Mouse (Mus musculus): Measurements from ENCODE around the gene Ggt5. TPM values are rescaled to one million over a fixed set of nuclear protein-coding genes. Genes with fewer than 3 reads are reported as not detected.

Gene Ggt5
- total RNA-seq, 1 experiment, result 0.36 TPM

DNA sequence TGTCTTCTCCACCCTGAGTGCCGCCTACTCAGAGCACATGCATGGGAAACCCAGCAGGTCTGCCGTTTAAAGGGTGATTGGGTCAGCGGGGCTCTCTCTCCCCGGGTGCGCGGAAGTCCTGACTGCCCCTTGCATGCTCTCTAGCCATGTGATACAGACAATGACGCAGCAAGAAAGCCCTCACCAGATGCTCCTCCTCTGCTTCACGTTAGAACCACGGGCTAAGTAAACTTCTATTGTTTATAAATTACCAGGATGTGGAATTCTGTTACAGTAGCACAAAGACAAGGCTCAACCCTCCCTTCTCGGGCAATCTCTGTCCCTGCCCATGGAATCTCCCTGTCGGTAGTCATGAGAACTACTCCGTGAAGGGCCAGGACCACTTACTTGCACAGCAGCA is 38.0 kb upstream of the Ggt5 start:
- TF ChIP-seq MAFK (IDR thresholded peaks at IDR 0.05; ENCODE audit: insufficient read depth, low read depth, low read length), result peak; percentile 71; the same call in 1 of the 2 replicates
- no peak for TF ChIP-seq CHD2 (IDR thresholded peaks at IDR 0.05; ENCODE audit: low read depth, low read length)
- TF ChIP-seq HCFC1 (IDR thresholded peaks at IDR 0.05; ENCODE audit: borderline replicate concordance, insufficient read depth, low read length), result no peak
- Histone ChIP-seq H3K4me3 (ENCODE audit: insufficient read depth in 1 of 2, low read depth in 1 of 2, low read length in 2 of 2, poor library complexity in 1 of 2, severe bottlenecking in 1 of 2) (0 out of 4 replicates have a peak overlapping the region, but pooled peaks of 1 of the 2 experiments have one; percentile 19), H3K9ac (ENCODE audit: insufficient read depth, low read depth, low read length, poor library complexity, severe bottlenecking) (no peak overlapping the region), H3K9me3 (ENCODE audit: control insufficient read depth, insufficient read depth, low read depth, low read length) (no peaks in the 10 kb centered on the region), H3K4me1 (ENCODE audit: control insufficient read depth in 2 of 2, insufficient read depth in 2 of 2, low read length in 2 of 2, poor library complexity in 1 of 2) (peaks cover 2 to 13% of the 10 kb centered on the region in 2 experiments; a peak in 2 of 4 replicates), H3K36me3 (ENCODE audit: control insufficient read depth, insufficient read depth, low read length, poor library complexity, severe bottlenecking) (no peaks in the 10 kb centered on the region), H3K27ac (ENCODE audit: insufficient read depth, low read depth, low read length, poor library complexity, severe bottlenecking) (no peak overlapping the region)
- no peak for DNase-seq (ENCODE audit: low read depth, low spot score)
- in situ Hi-C loops (cut with MboI; ENCODE audit: low sequenced_read_pairs in 2 of 2, unreplicated experiment in 2 of 2), result no loop called here

DNA sequence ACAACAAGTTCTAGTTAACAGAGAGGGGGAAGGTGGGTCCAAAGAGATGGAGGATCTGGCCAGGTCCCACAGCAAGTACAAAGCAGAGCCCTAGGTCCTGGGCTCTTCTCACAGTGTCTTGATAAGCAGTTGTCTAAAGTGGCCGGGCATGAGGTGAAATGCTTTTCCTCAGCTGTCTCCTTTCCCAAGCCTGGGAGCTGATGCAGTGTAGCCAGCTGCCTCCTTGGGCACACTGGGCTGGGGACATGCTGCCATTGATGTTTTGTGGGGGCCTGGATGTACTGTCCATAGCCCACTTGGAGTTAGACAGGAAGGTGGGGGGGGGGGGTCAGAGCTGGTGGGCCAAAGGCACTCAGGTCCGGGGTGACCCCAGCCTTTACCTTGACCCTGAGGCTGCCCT is 37.0 kb upstream of the Ggt5 start:
- H3K36me3 ChIP-seq (ENCODE audit: control insufficient read depth, insufficient read depth, low read length, poor library complexity, severe bottlenecking), result no peaks in the 10 kb centered on the region
- H3K4me3 ChIP-seq (ENCODE audit: insufficient read depth in 1 of 2, low read depth in 1 of 2, low read length in 2 of 2, poor library complexity in 1 of 2, severe bottlenecking in 1 of 2), result no peak overlapping the region
- H3K4me1 ChIP-seq (ENCODE audit: control insufficient read depth in 2 of 2, insufficient read depth in 2 of 2, low read length in 2 of 2, poor library complexity in 1 of 2), result peaks cover 2 to 13% of the 10 kb centered on the region in 2 experiments; a peak in 2 of 4 replicates
- H3K9ac ChIP-seq (ENCODE audit: insufficient read depth, low read depth, low read length, poor library complexity, severe bottlenecking), result no peak overlapping the region
- no peak overlapping the region for H3K27ac ChIP-seq (ENCODE audit: insufficient read depth, low read depth, low read length, poor library complexity, severe bottlenecking)
- no peak for TF ChIP-seq CHD2 (IDR thresholded peaks at IDR 0.05; ENCODE audit: low read depth, low read length)
- no peak for TF ChIP-seq HCFC1 (IDR thresholded peaks at IDR 0.05; ENCODE audit: borderline replicate concordance, insufficient read depth, low read length)
- TF ChIP-seq MAFK (IDR thresholded peaks at IDR 0.05; ENCODE audit: insufficient read depth, low read depth, low read length), result no peak
- no peak for TF ChIP-seq ZNF384 (IDR thresholded peaks at IDR 0.05; ENCODE audit: low read depth, low read length)
- TF ChIP-seq ZC3H11A (IDR thresholded peaks at IDR 0.05; ENCODE audit: borderline replicate concordance, low read depth, low read length), result no peak
- DNase-seq (ENCODE audit: low read depth, low spot score), result no peak
- in situ Hi-C loops (cut with MboI; ENCODE audit: low sequenced_read_pairs in 2 of 2, unreplicated experiment in 2 of 2), result no loop called here
- H3K9me3 ChIP-seq (ENCODE audit: control insufficient read depth, insufficient read depth, low read depth, low read length), result no peaks in the 10 kb centered on the region

DNA sequence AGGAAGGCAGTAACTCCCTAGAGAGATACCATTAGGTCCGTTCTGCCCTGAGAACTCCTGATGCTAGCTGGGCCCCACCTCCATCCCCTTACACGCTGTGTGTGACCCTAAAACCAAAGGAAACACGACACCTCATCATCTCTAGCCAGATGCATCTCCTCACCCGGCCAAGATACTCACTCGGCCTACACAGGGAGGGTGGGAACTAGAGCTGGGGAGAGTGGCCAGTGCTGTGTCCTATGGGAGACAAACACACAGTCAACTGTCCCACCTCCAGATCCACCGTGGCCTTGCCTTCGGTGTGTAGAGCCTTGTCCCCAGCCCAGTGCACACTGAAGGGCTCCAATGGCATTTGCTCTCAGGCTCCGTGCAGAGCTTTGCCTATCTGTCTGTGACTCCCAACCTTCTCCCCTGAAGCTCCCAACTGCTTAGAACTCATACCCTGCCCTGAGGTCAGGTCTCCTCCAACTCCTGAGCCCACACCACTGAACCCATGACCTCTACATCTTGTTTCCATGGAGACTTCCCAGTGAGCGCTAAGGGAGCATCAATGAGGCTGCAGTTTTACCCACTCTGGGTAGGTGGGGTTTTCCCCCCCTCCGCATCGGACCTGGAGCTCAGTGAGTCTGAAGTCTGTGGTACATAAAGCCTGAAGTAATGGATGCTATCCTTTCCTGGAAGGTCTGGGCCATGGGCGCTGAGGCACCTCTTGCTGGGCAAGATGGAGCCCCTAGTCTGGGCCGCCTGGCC is 36.3 kb upstream of the Ggt5 start:
- in situ Hi-C loops (cut with MboI; ENCODE audit: low sequenced_read_pairs in 2 of 2, unreplicated experiment in 2 of 2), result no loop called here
- no peak overlapping the region for H3K4me3 ChIP-seq (ENCODE audit: insufficient read depth in 1 of 2, low read depth in 1 of 2, low read length in 2 of 2, poor library complexity in 1 of 2, severe bottlenecking in 1 of 2)
- no peaks in the 10 kb centered on the region for H3K36me3 ChIP-seq (ENCODE audit: control insufficient read depth, insufficient read depth, low read length, poor library complexity, severe bottlenecking)
- no peak overlapping the region for H3K27ac ChIP-seq (ENCODE audit: insufficient read depth, low read depth, low read length, poor library complexity, severe bottlenecking)
- TF ChIP-seq HCFC1 (IDR thresholded peaks at IDR 0.05; ENCODE audit: borderline replicate concordance, insufficient read depth, low read length) (no peak), ZC3H11A (IDR thresholded peaks at IDR 0.05; ENCODE audit: borderline replicate concordance, low read depth, low read length) (no peak), ZNF384 (IDR thresholded peaks at IDR 0.05; ENCODE audit: low read depth, low read length) (no peak)
- H3K9me3 ChIP-seq (ENCODE audit: control insufficient read depth, insufficient read depth, low read depth, low read length), result no peaks in the 10 kb centered on the region
- no peak for DNase-seq (ENCODE audit: low read depth, low spot score)
- no peak overlapping the region for H3K9ac ChIP-seq (ENCODE audit: insufficient read depth, low read depth, low read length, poor library complexity, severe bottlenecking)
- H3K4me1 ChIP-seq (ENCODE audit: control insufficient read depth in 2 of 2, insufficient read depth in 2 of 2, low read length in 2 of 2, poor library complexity in 1 of 2), result peaks cover 2 to 13% of the 10 kb centered on the region in 2 experiments; a peak in 2 of 4 replicates

DNA sequence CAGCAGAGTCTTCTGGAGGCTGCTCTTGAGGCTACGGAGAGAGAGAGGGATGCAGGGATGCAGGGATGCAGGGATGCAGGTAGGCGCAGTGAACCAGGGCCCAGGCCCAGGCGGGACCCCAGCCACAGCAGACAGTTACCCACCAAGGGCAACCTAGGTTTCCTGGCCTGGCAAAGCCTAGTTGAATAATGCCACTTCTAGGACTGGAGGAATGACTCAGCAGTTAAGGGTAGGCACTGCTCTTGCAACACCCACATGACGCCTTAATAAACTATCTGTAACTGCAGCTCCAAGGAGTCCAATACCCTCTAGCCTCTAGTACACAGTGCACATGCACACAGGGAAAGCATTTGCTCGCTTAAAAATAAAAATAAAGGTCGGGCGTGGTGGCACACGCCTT is 35.0 kb upstream of the Ggt5 start:
- H3K4me1 ChIP-seq (ENCODE audit: control insufficient read depth in 2 of 2, insufficient read depth in 2 of 2, low read length in 2 of 2, poor library complexity in 1 of 2), result peaks cover 3 to 14% of the 10 kb centered on the region in 2 experiments; a peak in 2 of 4 replicates
- no peak overlapping the region for H3K27ac ChIP-seq (ENCODE audit: insufficient read depth, low read depth, low read length, poor library complexity, severe bottlenecking)
- no peak for DNase-seq (ENCODE audit: low read depth, low spot score)
- no peak for TF ChIP-seq ZC3H11A (IDR thresholded peaks at IDR 0.05; ENCODE audit: borderline replicate concordance, low read depth, low read length)
- TF ChIP-seq HCFC1 (IDR thresholded peaks at IDR 0.05; ENCODE audit: borderline replicate concordance, insufficient read depth, low read length), result no peak
- peak; percentile 34; the same call in 1 of the 2 replicates for TF ChIP-seq MAFK (IDR thresholded peaks at IDR 0.05; ENCODE audit: insufficient read depth, low read depth, low read length)
- TF ChIP-seq ZNF384 (IDR thresholded peaks at IDR 0.05; ENCODE audit: low read depth, low read length), result no peak
- no peak for TF ChIP-seq CHD2 (IDR thresholded peaks at IDR 0.05; ENCODE audit: low read depth, low read length)
- H3K4me3 ChIP-seq (ENCODE audit: insufficient read depth in 1 of 2, low read depth in 1 of 2, low read length in 2 of 2, poor library complexity in 1 of 2, severe bottlenecking in 1 of 2), result no peak overlapping the region
- no peak overlapping the region for H3K9ac ChIP-seq (ENCODE audit: insufficient read depth, low read depth, low read length, poor library complexity, severe bottlenecking)
- no peaks in the 10 kb centered on the region for H3K9me3 ChIP-seq (ENCODE audit: control insufficient read depth, insufficient read depth, low read depth, low read length)
- in situ Hi-C loops (cut with MboI; ENCODE audit: low sequenced_read_pairs in 2 of 2, unreplicated experiment in 2 of 2), result no loop called here
- no peaks in the 10 kb centered on the region for H3K36me3 ChIP-seq (ENCODE audit: control insufficient read depth, insufficient read depth, low read length, poor library complexity, severe bottlenecking)

All from ES-E14 (cell line).